Mouse (Mus musculus): ENCODE measurements around the gene U2af1l4. TPM values are rescaled to one million over a fixed set of nuclear protein-coding genes. Genes with fewer than 3 reads are reported as not detected.

U2af1l4 gene
- total RNA-seq, 4 experiments from 2014 or later: 62.1 to 70.3 (median 67.2) TPM

DNA sequence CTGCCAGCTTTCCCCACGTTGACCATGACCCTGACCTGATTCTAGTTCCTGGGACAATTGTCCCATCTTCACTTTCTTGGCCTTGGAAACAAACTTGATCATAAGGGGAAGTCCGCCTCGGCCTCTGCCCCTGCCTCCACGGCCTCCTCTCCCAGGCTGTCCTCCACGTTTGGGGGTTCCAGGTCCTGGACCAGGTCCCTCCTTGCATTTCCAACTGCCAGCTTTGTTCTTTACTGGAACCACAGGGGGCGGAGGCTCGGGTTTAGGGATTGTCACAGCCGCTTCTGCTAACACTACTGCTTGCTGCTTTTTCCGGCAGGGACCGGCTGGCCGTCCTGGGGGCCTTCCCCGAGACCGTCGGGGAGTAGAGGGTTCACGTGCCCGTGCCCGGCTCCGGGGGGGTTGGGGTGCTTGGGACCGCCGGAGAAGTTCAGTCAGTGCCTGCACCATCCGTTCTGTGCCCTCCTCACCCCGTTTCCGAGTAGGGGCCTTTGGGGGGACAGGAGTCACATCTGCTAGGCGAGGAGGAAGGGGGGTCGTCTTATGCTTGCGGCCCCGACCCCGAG is 23.4 kb downstream of the U2af1l4 start:
- DNase-seq (ENCODE audit: low spot score): no peak

- no peak for DNase-seq (ENCODE audit: low spot score)
Observed at GRCm38 (mm10) chr7:30587842-30588667, 25.0 kb downstream of the U2af1l4 start.

GRCm38 (mm10) chr7:30588676-30589434 is 25.8 kb downstream of the U2af1l4 start, which contains the start of gene Kmt2b:
Gene Kmt2b, minus strand, starts transcription at chr7:30588726.
- DNase-seq (ENCODE audit: low spot score): peak; percentile 96

- peak; percentile 87 for DNase-seq (ENCODE audit: low spot score)
Observed at GRCm38 (mm10) chr7:30589435-30590301, 26.6 kb downstream of the U2af1l4 start.

GRCm38 (mm10) chr7:30590927-30591604 is 28.0 kb downstream of the U2af1l4 start:
- no peak for DNase-seq (ENCODE audit: low spot score)

GRCm38 (mm10) chr7:30591605-30591951 is 28.5 kb downstream of the U2af1l4 start:
- no peak for DNase-seq (ENCODE audit: low spot score)

DNA sequence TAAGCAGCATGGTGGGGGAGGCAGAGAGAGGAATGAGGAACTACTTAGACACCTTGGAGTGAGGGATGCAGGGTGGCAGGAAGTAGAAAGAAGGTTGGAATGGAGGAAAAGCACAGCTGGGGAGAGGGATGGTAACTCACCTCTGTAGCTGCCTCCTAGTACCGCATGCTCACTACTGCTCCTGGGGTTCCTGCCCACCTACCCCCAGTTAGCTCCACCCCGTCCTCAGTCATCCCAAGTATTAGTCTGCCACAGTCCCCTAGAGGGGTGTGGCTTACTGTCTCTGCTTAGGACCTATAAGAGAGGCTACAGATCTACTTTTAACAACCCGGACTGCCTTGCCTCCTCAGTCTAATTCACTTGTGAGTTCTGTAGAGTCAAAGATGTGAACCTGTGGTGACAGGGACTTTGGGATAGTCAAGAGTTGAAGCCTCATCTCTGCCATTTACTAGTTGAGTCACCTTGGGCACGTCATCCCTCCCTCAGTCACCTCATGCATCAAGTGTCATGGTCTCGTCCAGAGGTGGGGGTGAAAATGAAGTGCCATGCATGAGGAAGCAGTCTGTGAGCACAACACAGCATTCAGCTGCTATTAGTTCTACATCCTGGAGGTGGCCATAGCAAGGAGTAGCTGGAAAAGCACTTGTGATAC is 29.8 kb downstream of the U2af1l4 start:
- DNase-seq (ENCODE audit: low spot score): no peak

DNA sequence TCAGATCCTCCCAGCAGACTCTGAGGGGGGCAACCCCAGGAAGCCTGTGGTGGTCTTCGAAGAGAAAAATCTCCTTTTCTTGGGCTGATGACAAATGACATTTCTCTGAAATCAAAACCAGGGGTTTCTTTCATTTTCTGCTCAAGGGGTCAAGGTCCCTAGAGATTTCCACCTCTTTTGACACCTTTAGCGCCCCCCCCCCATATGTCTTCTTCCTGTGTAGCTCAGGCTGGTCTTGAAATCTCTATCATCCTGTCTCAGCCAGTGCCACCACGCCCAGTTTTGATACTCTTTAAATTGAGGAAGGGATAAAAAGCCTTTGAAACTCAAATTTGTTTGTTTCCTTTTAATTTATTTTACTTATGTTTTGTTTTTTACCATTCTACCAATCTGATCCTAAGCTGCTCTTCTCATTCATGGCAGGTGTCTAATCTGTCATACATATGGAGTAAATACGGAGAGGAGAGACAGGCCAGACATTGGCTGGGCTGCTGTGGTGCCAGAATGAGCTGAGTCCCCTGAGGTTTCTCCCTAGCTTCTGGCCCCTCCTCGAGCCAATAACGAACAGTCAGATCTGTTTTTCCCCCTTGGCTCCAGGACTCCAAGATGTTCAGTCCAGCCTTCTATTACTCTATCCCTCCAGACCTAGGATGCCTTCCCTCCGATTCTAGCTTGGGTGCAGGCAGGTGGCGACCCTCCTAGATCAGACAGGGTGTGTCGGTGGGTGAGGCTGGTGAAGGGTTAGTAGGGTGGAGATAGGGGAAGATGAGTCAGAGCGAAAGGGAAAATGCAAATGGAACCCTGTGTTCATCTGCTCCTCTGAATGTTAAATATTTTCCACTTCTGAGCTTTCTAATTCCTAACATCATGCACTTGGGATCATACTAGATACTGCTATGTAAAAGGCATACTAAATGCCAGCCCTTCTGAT is 30.7 kb downstream of the U2af1l4 start:
- DNase-seq (ENCODE audit: low spot score): no peak

- DNase-seq (ENCODE audit: low spot score): no peak
Observed at GRCm38 (mm10) chr7:30594510-30595024, 31.5 kb downstream of the U2af1l4 start.

DNA sequence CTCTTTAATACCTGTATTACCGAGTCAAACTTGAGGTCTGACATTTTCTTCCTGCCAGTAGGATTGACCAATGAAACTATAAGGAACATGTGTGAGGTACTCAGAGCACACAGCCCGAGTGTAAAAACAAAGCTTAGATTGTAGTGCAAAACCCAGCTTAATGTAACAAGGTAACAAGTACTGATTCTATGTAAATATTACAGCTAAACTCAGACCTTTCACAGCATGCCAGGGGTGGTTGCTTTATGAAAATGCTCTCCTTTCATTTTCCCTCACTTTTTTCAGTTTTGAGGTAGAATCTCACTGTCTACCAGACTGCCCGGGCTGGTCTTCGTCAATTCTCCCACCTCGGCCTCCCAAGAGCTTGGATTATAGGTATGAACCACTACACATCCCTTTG is 33.0 kb downstream of the U2af1l4 start:
- no peak for DNase-seq (ENCODE audit: low spot score)

DNA sequence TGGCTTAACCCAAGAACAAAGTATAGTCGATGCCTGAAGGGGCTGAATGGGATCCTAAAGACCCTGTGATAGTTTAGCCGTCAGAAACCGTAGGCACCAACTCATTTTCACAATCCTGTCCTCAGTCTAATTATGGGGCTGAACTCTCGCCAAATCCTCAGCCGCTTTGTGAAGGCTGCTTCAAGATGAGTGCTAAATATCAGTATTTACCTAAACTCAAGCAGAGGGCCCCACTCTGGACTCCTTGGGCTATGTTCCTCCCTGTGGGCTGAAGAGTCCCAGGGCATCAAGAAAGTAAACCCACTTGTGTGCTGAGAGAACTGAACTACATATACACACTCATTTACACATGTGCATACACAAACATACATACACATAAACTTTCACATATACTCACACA is 33.7 kb downstream of the U2af1l4 start:
- DNase-seq (ENCODE audit: low spot score): no peak

GRCm38 (mm10) chr7:30598786-30599185 is 35.7 kb downstream of the U2af1l4 start, which contains the start of gene Zbtb32:
Gene Zbtb32, minus strand, starts transcription at chr7:30598909.
- no peak for DNase-seq (ENCODE audit: low spot score)

- DNase-seq (ENCODE audit: low spot score): peak; percentile 67
Observed at GRCm38 (mm10) chr7:30599933-30600353, 36.8 kb downstream of the U2af1l4 start.

DNA sequence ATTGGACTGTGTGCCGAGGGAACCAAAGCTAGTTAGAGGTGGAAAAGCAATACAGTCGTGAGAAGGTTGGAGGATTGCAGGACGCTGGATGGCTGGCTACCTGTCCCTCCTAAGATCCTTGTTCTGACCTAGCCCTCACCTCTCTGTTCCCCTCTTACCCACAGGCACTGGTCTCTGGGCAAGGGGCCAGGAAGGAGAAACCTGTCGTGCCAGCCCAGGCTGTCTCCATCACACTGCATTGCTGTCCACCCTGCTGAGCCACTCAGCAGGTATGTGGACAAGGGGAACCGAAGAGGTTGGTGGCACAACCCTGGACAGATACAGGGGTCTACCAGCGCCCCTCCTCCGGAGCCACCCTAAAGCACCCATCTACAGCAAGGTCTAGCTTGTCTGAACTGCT is 37.5 kb downstream of the U2af1l4 start:
- no peak for DNase-seq (ENCODE audit: low spot score)

GRCm38 (mm10) chr7:30602583-30602982 is 39.5 kb downstream of the U2af1l4 start:
- no peak for DNase-seq (ENCODE audit: low spot score)

- no peak for DNase-seq (ENCODE audit: low spot score)
Observed at GRCm38 (mm10) chr7:30604424-30604823, 41.3 kb downstream of the U2af1l4 start.

- DNase-seq (ENCODE audit: low spot score): no peak
Observed at GRCm38 (mm10) chr7:30604944-30605343, 41.8 kb downstream of the U2af1l4 start.

DNA sequence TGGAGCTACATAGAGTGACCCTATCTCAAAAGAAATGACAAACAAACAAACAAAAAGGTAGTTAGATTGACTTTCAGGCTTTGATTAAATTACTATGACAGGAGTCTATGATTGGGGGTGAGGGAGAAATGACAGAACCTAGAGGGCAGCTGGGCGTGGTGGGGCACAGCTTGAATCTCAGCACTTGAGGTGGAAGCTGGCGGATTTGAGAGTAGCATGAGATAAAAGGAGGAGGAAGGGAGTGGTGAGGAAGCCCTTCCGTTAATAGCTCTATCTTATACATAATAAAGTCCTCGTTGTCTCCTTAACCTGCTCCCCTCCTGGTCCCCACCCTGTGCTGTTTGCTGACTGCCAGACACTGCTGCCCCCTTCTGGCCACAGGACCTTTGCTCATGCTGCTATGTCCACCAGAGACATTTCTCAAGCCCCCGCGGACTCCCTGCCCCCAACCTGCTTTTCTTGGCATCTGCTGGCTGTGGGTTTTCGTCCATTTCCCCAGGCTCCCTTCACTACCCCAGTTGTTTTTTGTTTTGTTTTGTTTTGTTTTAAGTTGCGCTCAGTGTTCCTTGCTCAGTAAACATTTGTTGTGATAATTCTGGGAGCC is 44.7 kb downstream of the U2af1l4 start:
- DNase-seq (ENCODE audit: low spot score): no peak

DNA sequence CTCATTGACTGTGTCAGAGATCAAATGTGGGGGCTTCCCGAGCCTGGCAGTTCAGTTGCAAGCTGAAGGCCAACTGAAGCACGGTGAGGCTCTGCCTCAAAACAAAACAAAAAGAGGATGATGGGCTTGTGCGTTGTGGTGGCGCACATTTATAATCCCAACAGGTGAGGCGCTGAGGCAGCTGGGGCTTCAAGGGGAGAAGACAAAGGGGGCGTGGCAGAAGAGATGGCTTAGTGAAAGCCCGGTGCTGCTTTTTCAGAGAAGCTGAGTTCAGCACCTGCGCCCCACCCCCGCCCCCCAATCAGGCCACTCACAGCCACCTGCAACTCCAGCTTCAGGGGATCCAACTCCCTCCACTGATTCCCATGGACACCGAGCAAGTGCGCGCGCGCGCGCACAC is 45.4 kb downstream of the U2af1l4 start:
- no peak for DNase-seq (ENCODE audit: low spot score)
